Mouse (Mus musculus) hindbrain, embryonic 13.5 days (tissue): Measurements from ENCODE around the gene Znhit6. TPM values are rescaled to one million over a fixed set of nuclear protein-coding genes. Genes with fewer than 3 reads are reported as not detected.

Experiments used
- ATAC-seq: fragments of 200-750 bp; cut with Nextera tagmentation; 2 replicates; pipeline ENCODE4 v1.8.0; 2017; ENCODE audit warnings: moderate TSS enrichment; ENCODE audit not compliant: low FRiP score
- H3K27ac ChIP-seq: fragments of 300-500 bp; sonication (generic); 2 replicates; pipeline ENCODE4 v1.5.1; 2015; ENCODE audit warnings: inconsistent platforms, mild to moderate bottlenecking, moderate library complexity
- H3K27me3 ChIP-seq: fragments of 300-500 bp; sonication (generic); 2 replicates; pipeline ENCODE4 v1.6.1; 2015; ENCODE audit warnings: mild to moderate bottlenecking, inconsistent platforms
- H3K36me3 ChIP-seq: fragments of 300-500 bp; sonication (generic); 2 replicates; pipeline ENCODE4 v1.6.1; 2015; ENCODE audit warnings: mild to moderate bottlenecking, inconsistent platforms
- H3K4me1 ChIP-seq: fragments of 300-500 bp; sonication (generic); replicated peaks from 2 replicates; pipeline ENCODE4 v1.6.1; 2015; ENCODE audit warnings: inconsistent platforms
- H3K4me2 ChIP-seq: fragments of 300-500 bp; sonication (generic); 2 replicates; pipeline ENCODE4 v1.6.1; 2015; ENCODE audit warnings: inconsistent platforms, mild to moderate bottlenecking, moderate library complexity
- H3K4me3 ChIP-seq: fragments of 300-500 bp; sonication (generic); 2 replicates; pipeline ENCODE4 v1.5.1; 2015; ENCODE audit warnings: mild to moderate bottlenecking, inconsistent platforms
- H3K9ac ChIP-seq: fragments of 300-500 bp; sonication (generic); 2 replicates; pipeline ENCODE4 v1.6.1; 2015; ENCODE audit warnings: mild to moderate bottlenecking, inconsistent platforms
- H3K9me3 ChIP-seq: fragments of 300-500 bp; sonication (generic); 2 replicates; pipeline ENCODE4 v1.6.1; 2016; ENCODE audit warnings: inconsistent platforms
- WGBS: fragments of 180-500 bp; shearing (Covaris S2); methylation state at CpG from one replicate; pipeline ENCODE4 v1.1.7; 2015; 5-methylcytosine and 5-hydroxymethylcytosine counted together
- polyA plus RNA-seq: library from polyadenylated mRNA; unstranded; fragments of >200 nt; fragmentation: Nextera tagmentation; extraction: Ambion mirVana; gene quantifications from 2 replicates; pipeline ENCODE4 v1.2.1, GENCODE M21; 2015

Znhit6 gene
- polyA plus RNA-seq, 1 experiment from 2014 or later: 34.6 TPM

GRCm38 (mm10) chr3:145613234-145613633 lies 37.2 kb downstream of the Znhit6 start:
- 77% methylated on average over 4 of the region's 4 CpGs for WGBS
- H3K27ac ChIP-seq: no peak overlapping the region
- H3K4me2 ChIP-seq: no peak overlapping the region
- H3K27me3 ChIP-seq: no peaks in the 10 kb centered on the region
- peaks cover 20% of the 10 kb centered on the region for H3K4me1 ChIP-seq
- no peak overlapping the region for H3K9ac ChIP-seq
- no peak overlapping the region for H3K4me3 ChIP-seq
- no peaks in the 10 kb centered on the region for H3K9me3 ChIP-seq
- no peak for ATAC-seq
- H3K36me3 ChIP-seq: peaks cover 7% of the 10 kb centered on the region; the same call in 1 of the 2 replicates

- Histone ChIP-seq H3K9ac (peak overlapping the region; percentile 39), H3K9me3 (no peaks in the 10 kb centered on the region), H3K4me1 (peaks cover 20% of the 10 kb centered on the region), H3K27ac (peak overlapping the region; percentile 70), H3K27me3 (no peaks in the 10 kb centered on the region), H3K4me3 (no peak overlapping the region), H3K4me2 (peak overlapping the region; percentile 26; the same call in 1 of the 2 replicates), H3K36me3 (peaks cover 3% of the 10 kb centered on the region; the same call in 1 of the 2 replicates)
- ATAC-seq: peak; percentile 55; the same call in 1 of the 2 replicates
- 22% methylated on average over 17 of the region's 17 CpGs for WGBS
Observed at GRCm38 (mm10) chr3:145614362-145615115, 38.5 kb downstream of the Znhit6 start.

- no peaks in the 10 kb centered on the region for H3K36me3 ChIP-seq
- H3K27me3 ChIP-seq: no peaks in the 10 kb centered on the region
- no peak overlapping the region for H3K27ac ChIP-seq
- H3K9ac ChIP-seq: no peak overlapping the region
- no peak overlapping the region for H3K4me3 ChIP-seq
- H3K9me3 ChIP-seq: no peaks in the 10 kb centered on the region
- H3K4me2 ChIP-seq: no peak overlapping the region
- 73% methylated on average over 9 of the region's 9 CpGs for WGBS
- ATAC-seq: no peak
- peaks cover 21% of the 10 kb centered on the region for H3K4me1 ChIP-seq
Observed at GRCm38 (mm10) chr3:145618299-145618698, 42.3 kb downstream of the Znhit6 start.

- Histone ChIP-seq H3K4me3 (no peak overlapping the region), H3K9me3 (no peaks in the 10 kb centered on the region), H3K36me3 (no peaks in the 10 kb centered on the region), H3K27ac (no peak overlapping the region), H3K4me1 (peaks cover 14% of the 10 kb centered on the region), H3K4me2 (no peak overlapping the region), H3K9ac (no peak overlapping the region), H3K27me3 (no peaks in the 10 kb centered on the region)
- whole genome bisulfite sequencing: 91% methylated on average over 17 of the region's 17 CpGs
- no peak for ATAC-seq
Observed at GRCm38 (mm10) chr3:145619621-145620365, 43.8 kb downstream of the Znhit6 start.

- ATAC-seq: no peak
- no peaks in the 10 kb centered on the region for H3K36me3 ChIP-seq
- no peak overlapping the region for H3K4me2 ChIP-seq
- H3K27me3 ChIP-seq: no peaks in the 10 kb centered on the region
- no peak overlapping the region for H3K9ac ChIP-seq
- no peak overlapping the region for H3K27ac ChIP-seq
- H3K4me3 ChIP-seq: no peak overlapping the region
- H3K9me3 ChIP-seq: no peaks in the 10 kb centered on the region
- peaks cover 16% of the 10 kb centered on the region for H3K4me1 ChIP-seq
- WGBS: 88% methylated on average over 4 of the region's 4 CpGs
Observed at GRCm38 (mm10) chr3:145621209-145621608, 45.2 kb downstream of the Znhit6 start.

GRCm38 (mm10) chr3:145623047-145623446 lies 47.0 kb downstream of the Znhit6 start:
- Histone ChIP-seq H3K27me3 (no peaks in the 10 kb centered on the region), H3K36me3 (no peaks in the 10 kb centered on the region), H3K4me1 (peaks cover 16% of the 10 kb centered on the region), H3K27ac (no peak overlapping the region), H3K9me3 (no peaks in the 10 kb centered on the region), H3K4me2 (no peak overlapping the region), H3K9ac (no peak overlapping the region), H3K4me3 (no peak overlapping the region)
- WGBS: 46% methylated on average over 12 of the region's 12 CpGs
- peak; percentile 65 for ATAC-seq

- Histone ChIP-seq H3K4me2 (no peak overlapping the region), H3K4me3 (no peak overlapping the region), H3K9me3 (no peaks in the 10 kb centered on the region), H3K36me3 (no peaks in the 10 kb centered on the region), H3K27ac (no peak overlapping the region), H3K9ac (no peak overlapping the region), H3K4me1 (peaks cover 20% of the 10 kb centered on the region), H3K27me3 (no peaks in the 10 kb centered on the region)
- WGBS: 76% methylated on average over 4 of the region's 4 CpGs
- no peak for ATAC-seq
Observed at GRCm38 (mm10) chr3:145624786-145625185, 48.8 kb downstream of the Znhit6 start.

- Histone ChIP-seq H3K4me3 (no peak overlapping the region), H3K27me3 (no peaks in the 10 kb centered on the region), H3K9me3 (no peaks in the 10 kb centered on the region), H3K27ac (no peak overlapping the region), H3K4me2 (no peak overlapping the region), H3K4me1 (peaks cover 20% of the 10 kb centered on the region), H3K9ac (no peak overlapping the region), H3K36me3 (no peaks in the 10 kb centered on the region)
- 76% methylated on average over 9 of the region's 9 CpGs for WGBS
- no peak for ATAC-seq
Observed at GRCm38 (mm10) chr3:145625546-145625945, 49.5 kb downstream of the Znhit6 start.

- no peak overlapping the region for H3K4me2 ChIP-seq
- H3K9ac ChIP-seq: no peak overlapping the region
- H3K27me3 ChIP-seq: no peaks in the 10 kb centered on the region
- peaks cover 20% of the 10 kb centered on the region for H3K4me1 ChIP-seq
- no peaks in the 10 kb centered on the region for H3K36me3 ChIP-seq
- no peak for ATAC-seq
- no peaks in the 10 kb centered on the region for H3K9me3 ChIP-seq
- no peak overlapping the region for H3K4me3 ChIP-seq
- WGBS: 92% methylated on average over 1 of the region's 1 CpGs
- no peak overlapping the region for H3K27ac ChIP-seq
Observed at GRCm38 (mm10) chr3:145626063-145626462, 50.1 kb downstream of the Znhit6 start.

GRCm38 (mm10) chr3:145627830-145628229 lies 51.8 kb downstream of the Znhit6 start:
- Histone ChIP-seq H3K9ac (no peak overlapping the region), H3K36me3 (no peaks in the 10 kb centered on the region), H3K4me2 (no peak overlapping the region), H3K27me3 (0 out of 2 replicates have a peak, but pooled peaks cover 4% of the 10 kb centered on the region), H3K27ac (no peak overlapping the region), H3K4me3 (no peak overlapping the region), H3K9me3 (no peaks in the 10 kb centered on the region), H3K4me1 (peaks cover 19% of the 10 kb centered on the region)
- ATAC-seq: no peak
- 75% methylated on average over 3 of the region's 3 CpGs for WGBS

- no peak for ATAC-seq
Observed at GRCm38 (mm10) chr3:145628643-145629042, 52.6 kb downstream of the Znhit6 start.

GRCm38 (mm10) chr3:145632888-145633287 lies 56.9 kb downstream of the Znhit6 start:
- H3K36me3 ChIP-seq: no peaks in the 10 kb centered on the region
- no peaks in the 10 kb centered on the region for H3K9me3 ChIP-seq
- no peak overlapping the region for H3K4me2 ChIP-seq
- 0 out of 2 replicates have a peak, but pooled peaks cover 5% of the 10 kb centered on the region for H3K27me3 ChIP-seq
- H3K4me3 ChIP-seq: no peak overlapping the region
- H3K9ac ChIP-seq: no peak overlapping the region
- WGBS: 11% methylated on average over 6 of the region's 6 CpGs
- 0 out of 2 replicates have a peak, but pooled peaks cover 4% of the 10 kb centered on the region for H3K4me1 ChIP-seq
- ATAC-seq: no peak
- H3K27ac ChIP-seq: no peak overlapping the region

More at GRCm38 (mm10) chr3:145628643-145629042, 52.6 kb downstream of the Znhit6 start:
- no peaks in the 10 kb centered on the region for H3K9me3 ChIP-seq
- H3K9ac ChIP-seq: no peak overlapping the region
- no peak overlapping the region for H3K4me3 ChIP-seq
- 0 out of 2 replicates have a peak, but pooled peaks cover 5% of the 10 kb centered on the region for H3K27me3 ChIP-seq
- H3K36me3 ChIP-seq: no peaks in the 10 kb centered on the region
- peaks cover 14% of the 10 kb centered on the region for H3K4me1 ChIP-seq
- WGBS: 56% methylated on average over 5 of the region's 5 CpGs
- H3K27ac ChIP-seq: no peak overlapping the region
- no peak overlapping the region for H3K4me2 ChIP-seq
